Mouse (Mus musculus) ES-E14 (cell line): ENCODE data around the gene Foxp1. TPM values are rescaled to one million over a fixed set of nuclear protein-coding genes. Genes with fewer than 3 reads are reported as not detected.

Source experiments
- DNase-seq: peaks from one replicate; pipeline ENCODE4 v3.0.0-alpha.2; 2013; ENCODE audit warnings: low read depth, low spot score
- H3K27ac ChIP-seq: 2 replicates; pipeline ENCODE4 v1.5.1; 2012; ENCODE audit warnings: low read depth, mild to moderate bottlenecking, low read length, moderate library complexity, mixed read lengths; ENCODE audit not compliant: poor library complexity, insufficient read depth, severe bottlenecking
- H3K36me3 ChIP-seq: 2 replicates; pipeline ENCODE4 v1.6.1; 2012; ENCODE audit warnings: mild to moderate bottlenecking, low read length, moderate library complexity, mixed read lengths; ENCODE audit not compliant: control insufficient read depth, poor library complexity, insufficient read depth, severe bottlenecking
- H3K4me1 ChIP-seq, 2 experiments: fragments of 150-350 bp in 1 of 2; sonication (generic) in 1 of 2; 2 replicates each; pipeline ENCODE4 v1.6.1; 2012; ENCODE audit warnings: low read length in 2 of 2, mild to moderate bottlenecking in 1 of 2, mixed read lengths in 1 of 2; ENCODE audit not compliant: control insufficient read depth in 2 of 2, insufficient read depth in 2 of 2, poor library complexity in 1 of 2
- H3K4me3 ChIP-seq, 2 experiments: fragments of 150-350 bp in 1 of 2; sonication (generic) in 1 of 2; 2 replicates each; pipeline ENCODE4 v1.5.1; 2012; ENCODE audit warnings: low read length in 2 of 2, low read depth in 1 of 2, mild to moderate bottlenecking in 1 of 2, mixed read lengths in 1 of 2; ENCODE audit not compliant: insufficient read depth in 1 of 2, poor library complexity in 1 of 2, severe bottlenecking in 1 of 2
- H3K9ac ChIP-seq: 2 replicates; pipeline ENCODE4 v1.6.1; 2012; ENCODE audit warnings: low read depth, mild to moderate bottlenecking, low read length, mixed read lengths; ENCODE audit not compliant: poor library complexity, insufficient read depth, severe bottlenecking
- H3K9me3 ChIP-seq: fragments of 150-350 bp; sonication (generic); 2 replicates; pipeline ENCODE4 v1.6.1; 2012; ENCODE audit warnings: low read depth, mild to moderate bottlenecking, low read length; ENCODE audit not compliant: control insufficient read depth, insufficient read depth
- CHD2 ChIP-seq: IDR thresholded peaks from 2 replicates; pipeline ENCODE4 v1.6.1; 2014; ENCODE audit warnings: mild to moderate bottlenecking, low read depth, low read length, inconsistent platforms
- HCFC1 ChIP-seq: IDR thresholded peaks from 2 replicates; pipeline ENCODE4 v1.6.1; 2012; ENCODE audit warnings: low read length, inconsistent platforms, borderline replicate concordance; ENCODE audit not compliant: insufficient read depth
- MAFK ChIP-seq: IDR thresholded peaks from 2 replicates; pipeline ENCODE4 v1.6.1; 2014; ENCODE audit warnings: mild to moderate bottlenecking, low read depth, low read length, inconsistent platforms; ENCODE audit not compliant: insufficient read depth
- ZC3H11A ChIP-seq: IDR thresholded peaks from 2 replicates; pipeline ENCODE4 v1.6.1; 2012; ENCODE audit warnings: low read depth, mild to moderate bottlenecking, inconsistent platforms, low read length, borderline replicate concordance
- ZNF384 ChIP-seq: IDR thresholded peaks from 2 replicates; pipeline ENCODE4 v1.6.1; 2012; ENCODE audit warnings: low read depth, low read length, inconsistent platforms
- in situ Hi-C, 2 experiments: fragments of 600-800 bp; cut with MboI; formaldehyde crosslinking; loops; one replicate each; pipeline ENCODE4 v1.15.1; 2025; ENCODE audit warnings: low sequenced_read_pairs in 2 of 2, inconsistent platforms in 1 of 2; ENCODE audit not compliant: unreplicated experiment in 2 of 2
- total RNA-seq: library from RNA; depleted of rRNA; stranded (reverse); fragments of 300-350 nt; gene quantifications from 2 replicates; pipeline ENCODE4 v1.2.3, GENCODE M21; 2012

The Foxp1 gene
- total RNA-seq, 1 experiment, result 70.0 TPM

DNA sequence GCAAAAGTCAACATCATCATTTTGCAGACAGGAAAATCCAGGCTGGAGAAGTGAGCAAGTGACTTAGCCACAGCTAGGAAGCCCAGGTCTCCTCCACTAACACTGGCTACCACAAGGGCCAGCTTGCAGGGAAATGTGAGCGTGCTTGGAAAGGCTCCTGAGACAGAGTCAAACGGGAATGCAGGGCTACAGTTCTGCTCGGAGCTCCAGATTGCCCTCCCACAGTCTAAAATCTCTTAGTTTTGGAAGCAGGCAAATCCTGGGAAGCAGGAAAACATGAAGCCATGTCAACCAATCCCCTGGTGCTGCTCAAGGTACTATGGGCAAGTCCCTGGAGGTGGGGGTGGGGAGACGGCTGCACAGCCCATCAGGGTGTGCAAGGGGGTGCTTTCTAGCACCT, 75.1 kb downstream of the Foxp1 start:
- in situ Hi-C loops, result no loop called here
- H3K9me3 ChIP-seq, result no peaks in the 10 kb centered on the region
- TF ChIP-seq MAFK, result no peak
- TF ChIP-seq HCFC1, result no peak
- no peak for TF ChIP-seq CHD2
- TF ChIP-seq ZNF384, result no peak
- no peak for TF ChIP-seq ZC3H11A
- H3K36me3 ChIP-seq, result no peaks in the 10 kb centered on the region
- H3K27ac ChIP-seq, result no peak overlapping the region
- H3K4me1 ChIP-seq, result peaks cover 0 to 3% of the 10 kb centered on the region in 2 experiments; a peak in 1 of 4 replicates
- no peak for DNase-seq
- H3K4me3 ChIP-seq, result no peak overlapping the region
- H3K9ac ChIP-seq, result no peak overlapping the region

DNA sequence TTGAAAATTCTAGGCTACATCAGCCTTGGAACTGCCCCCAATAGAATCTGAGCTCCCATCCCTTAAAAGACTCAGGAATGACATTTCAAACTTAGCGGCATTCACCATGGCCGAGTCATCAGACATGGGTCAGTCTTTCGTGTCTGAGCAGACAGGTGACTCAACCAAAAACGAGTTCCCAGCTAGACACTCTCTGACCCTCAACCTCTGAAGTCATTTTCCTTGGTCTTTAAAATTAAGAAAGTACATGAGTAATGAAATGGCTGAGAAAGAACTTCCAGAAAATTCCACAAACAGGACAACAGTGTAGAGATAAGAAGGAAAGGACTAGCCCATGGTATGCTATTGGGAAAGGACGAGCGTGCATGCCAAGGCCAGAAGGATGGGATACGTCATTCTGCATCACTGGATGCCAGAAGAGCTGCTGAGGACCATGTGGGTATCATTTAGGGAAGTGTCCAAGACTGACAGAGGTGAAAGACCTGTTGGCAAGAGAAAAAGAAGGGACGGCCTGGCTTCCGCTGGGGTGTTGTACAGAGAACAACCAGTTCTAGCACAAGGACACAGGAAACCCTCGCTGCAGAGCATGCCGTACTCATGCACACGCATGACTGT, 75.6 kb downstream of the Foxp1 start:
- no peaks in the 10 kb centered on the region for H3K9me3 ChIP-seq
- H3K27ac ChIP-seq, result no peak overlapping the region
- no peak for DNase-seq
- H3K36me3 ChIP-seq, result no peaks in the 10 kb centered on the region
- in situ Hi-C loops, result no loop called here
- no peak overlapping the region for H3K9ac ChIP-seq
- TF ChIP-seq ZNF384, result no peak
- TF ChIP-seq CHD2, result no peak
- no peak for TF ChIP-seq HCFC1
- no peak for TF ChIP-seq ZC3H11A
- TF ChIP-seq MAFK, result no peak
- no peak overlapping the region for H3K4me3 ChIP-seq
- peaks cover 0 to 3% of the 10 kb centered on the region in 2 experiments; a peak in 1 of 4 replicates for H3K4me1 ChIP-seq

DNA sequence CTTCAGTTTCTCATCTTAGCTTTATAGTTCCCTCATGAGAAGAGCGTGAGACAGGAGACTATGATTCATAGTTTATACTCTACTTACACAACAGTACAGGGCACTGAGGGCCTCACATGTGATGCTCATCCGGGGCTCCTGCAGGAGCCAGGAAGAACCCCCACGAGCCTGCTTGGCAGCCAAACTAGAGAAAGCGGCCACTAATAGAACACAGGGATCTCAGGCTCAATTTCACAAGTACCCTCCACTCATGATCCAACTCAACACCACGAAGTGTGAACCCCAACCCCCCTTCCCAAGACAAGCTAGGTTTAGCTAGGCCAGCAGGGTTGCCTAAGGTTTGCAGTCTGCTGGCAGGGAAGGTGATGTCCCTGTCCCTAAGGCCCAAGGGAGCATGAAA, 79.1 kb downstream of the Foxp1 start:
- Histone ChIP-seq H3K4me1 (peaks cover 0 to 10% of the 10 kb centered on the region in 2 experiments; a peak in 3 of 4 replicates), H3K9ac (no peak overlapping the region), H3K36me3 (no peaks in the 10 kb centered on the region), H3K27ac (no peak overlapping the region), H3K9me3 (no peaks in the 10 kb centered on the region), H3K4me3 (no peak overlapping the region)
- DNase-seq, result no peak
- TF ChIP-seq ZC3H11A (no peak), MAFK (no peak), HCFC1 (no peak), ZNF384 (no peak), CHD2 (no peak)
- in situ Hi-C loops, result no loop called here

DNA sequence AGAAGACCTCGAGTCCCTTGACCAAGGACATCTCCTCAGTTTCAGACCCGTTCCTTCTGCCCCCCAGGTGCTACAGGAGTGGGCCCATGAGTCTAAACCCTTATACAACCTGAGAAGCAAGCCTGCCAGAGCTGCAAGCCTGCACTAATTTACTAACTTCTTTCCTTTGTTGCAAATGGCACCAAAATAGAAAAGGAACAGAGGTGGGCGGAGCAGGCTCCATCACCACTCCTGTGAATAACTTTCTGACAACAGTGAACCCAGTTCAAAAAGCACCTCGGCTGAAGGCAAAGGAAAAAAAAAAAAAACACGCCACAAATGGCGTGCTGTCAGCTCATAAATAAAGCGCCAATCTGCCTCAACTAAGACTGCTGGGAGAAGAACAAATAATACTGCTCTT, 81.4 kb downstream of the Foxp1 start:
- no peak for TF ChIP-seq MAFK
- TF ChIP-seq HCFC1, result no peak
- TF ChIP-seq ZC3H11A, result no peak
- no peak for TF ChIP-seq ZNF384
- no peak for TF ChIP-seq CHD2
- peaks cover 0 to 7% of the 10 kb centered on the region in 2 experiments; a peak in 3 of 4 replicates for H3K4me1 ChIP-seq
- in situ Hi-C loops, result no loop called here
- no peaks in the 10 kb centered on the region for H3K9me3 ChIP-seq
- no peaks in the 10 kb centered on the region for H3K36me3 ChIP-seq
- H3K9ac ChIP-seq, result no peak overlapping the region
- H3K27ac ChIP-seq, result no peak overlapping the region
- no peak for DNase-seq
- no peak overlapping the region for H3K4me3 ChIP-seq
